Mouse (Mus musculus) G1E-ER4 (cell line): Measurements from ENCODE around the gene Focad. TPM values are rescaled to one million over a fixed set of nuclear protein-coding genes. Genes with fewer than 3 reads are reported as not detected.

Experiments
- GATA1 ChIP-seq: IDR thresholded peaks from one replicate; pipeline ENCODE4 v1.8.0; 2012; ENCODE audit warnings: low read length, inconsistent platforms
- polyA plus RNA-seq: library from polyadenylated mRNA; stranded (reverse); fragments of >175 nt; gene quantifications from 2 replicates; pipeline ENCODE4 v1.2.3, GENCODE M21; 2012

Focad gene
- polyA plus RNA-seq, 1 experiment: 2.5 TPM

- TF ChIP-seq GATA1: no peak
Measured at GRCm38 (mm10) chr4:88120091-88120490, 25.7 kb downstream of the Focad start.

DNA sequence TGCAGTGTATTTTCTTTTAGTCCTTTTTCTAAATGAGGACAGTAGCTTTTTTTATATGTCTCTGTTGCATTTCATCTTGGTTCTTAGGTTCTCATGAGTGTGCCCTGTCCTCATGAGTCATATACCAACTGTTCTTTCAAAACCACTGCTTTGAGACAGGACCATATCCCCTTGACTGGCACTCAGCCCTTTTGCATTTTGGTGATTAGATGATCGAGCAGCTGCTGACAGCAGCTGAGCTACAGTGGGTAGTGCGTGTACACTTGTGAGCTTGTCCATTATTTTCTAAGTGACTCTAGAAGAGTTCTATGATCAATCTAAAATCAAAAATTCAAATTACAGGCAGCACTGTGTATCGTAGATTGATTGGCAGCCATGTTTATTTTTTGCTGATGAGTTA, 28.0 kb downstream of the Focad start:
- no peak for TF ChIP-seq GATA1

- no peak for TF ChIP-seq GATA1
Measured at GRCm38 (mm10) chr4:88135936-88136335, 41.5 kb downstream of the Focad start.

- no peak for TF ChIP-seq GATA1
Measured at GRCm38 (mm10) chr4:88136528-88136927, 42.1 kb downstream of the Focad start.

- TF ChIP-seq GATA1: no peak
Measured at GRCm38 (mm10) chr4:88138366-88138917, 44.0 kb downstream of the Focad start.

GRCm38 (mm10) chr4:88149462-88149861, 55.0 kb downstream of the Focad start:
- no peak for TF ChIP-seq GATA1

DNA sequence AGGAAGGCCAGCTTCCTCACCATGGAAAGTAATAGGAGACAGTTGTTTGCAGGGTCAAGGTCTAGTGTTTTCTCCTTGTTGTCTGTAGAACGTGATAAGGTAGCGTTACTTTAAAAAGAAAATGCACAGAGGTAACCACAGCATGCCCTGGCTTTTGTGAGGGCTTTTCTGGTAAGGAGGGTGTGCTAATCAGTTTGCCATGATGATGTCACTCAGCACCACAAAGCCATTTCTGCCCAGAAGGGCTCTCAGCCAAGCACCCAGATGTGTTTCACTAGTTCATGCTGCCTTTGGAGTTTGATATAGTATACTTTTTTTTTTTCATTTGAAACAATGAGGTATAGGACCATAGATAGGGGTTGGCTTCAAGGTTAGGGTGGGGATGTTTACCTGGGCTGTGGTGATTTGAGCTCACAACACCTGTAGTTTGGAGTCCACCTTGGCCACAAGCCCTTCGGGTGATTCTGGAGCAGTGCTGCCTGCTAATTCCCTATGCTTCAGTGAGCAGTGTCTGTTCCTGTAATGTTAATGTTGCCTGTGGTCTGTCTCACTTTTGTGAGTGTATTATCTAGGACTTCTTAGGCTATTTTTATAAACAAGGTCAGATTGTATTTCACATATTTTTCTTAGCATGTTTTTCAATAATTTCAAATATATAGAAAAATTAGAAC, 61.2 kb downstream of the Focad start:
- no peak for TF ChIP-seq GATA1

- no peak for TF ChIP-seq GATA1
Measured at GRCm38 (mm10) chr4:88156961-88157360, 62.5 kb downstream of the Focad start.

- TF ChIP-seq GATA1: no peak
Measured at GRCm38 (mm10) chr4:88157644-88158043, 63.2 kb downstream of the Focad start.

- TF ChIP-seq GATA1: no peak
Measured at GRCm38 (mm10) chr4:88159256-88159655, 64.8 kb downstream of the Focad start.

- no peak for TF ChIP-seq GATA1
Measured at GRCm38 (mm10) chr4:88159700-88160099, 65.3 kb downstream of the Focad start.

- no peak for TF ChIP-seq GATA1
Measured at GRCm38 (mm10) chr4:88163511-88164247, 69.2 kb downstream of the Focad start.

DNA sequence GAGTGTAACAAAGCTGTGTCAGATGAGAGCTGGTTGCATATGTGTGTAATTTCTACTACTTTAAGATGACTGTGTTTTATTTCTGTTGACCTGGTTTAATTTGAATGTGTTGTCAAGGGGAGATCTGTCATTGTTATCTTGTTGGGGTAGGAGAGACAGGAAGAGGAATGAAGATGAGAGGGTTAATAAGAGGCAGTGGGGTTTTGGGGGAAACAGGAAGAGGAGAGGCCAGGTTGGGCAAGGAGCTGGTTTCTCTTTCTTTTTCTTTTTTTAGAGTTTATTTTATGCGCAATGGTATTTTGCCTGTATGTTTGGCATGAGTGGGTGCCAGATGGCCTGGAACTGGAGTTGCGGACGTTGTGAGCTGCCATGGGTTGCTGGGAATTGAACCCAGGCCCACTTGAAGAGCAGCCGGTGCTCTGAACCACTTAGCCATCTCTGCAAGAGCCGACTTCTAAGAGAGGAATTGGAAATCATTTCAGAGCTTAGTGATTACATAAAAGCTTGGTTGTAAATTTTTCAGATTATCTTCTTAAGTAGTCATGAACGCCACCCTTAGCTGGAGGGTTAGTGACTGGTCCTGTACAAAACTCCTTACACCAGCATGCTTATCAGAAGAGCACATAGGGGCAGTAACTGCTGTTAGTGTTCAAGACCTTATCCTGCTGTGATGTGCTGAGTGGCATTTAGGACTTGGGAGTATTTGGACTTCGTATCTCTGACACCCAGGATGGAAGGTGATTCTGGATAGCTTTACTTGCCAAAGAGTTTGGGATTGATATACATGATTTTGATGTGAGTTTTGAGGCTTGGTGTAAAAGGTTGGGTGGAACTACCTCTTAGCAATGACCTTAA, 72.8 kb downstream of the Focad start:
- TF ChIP-seq GATA1: no peak

DNA sequence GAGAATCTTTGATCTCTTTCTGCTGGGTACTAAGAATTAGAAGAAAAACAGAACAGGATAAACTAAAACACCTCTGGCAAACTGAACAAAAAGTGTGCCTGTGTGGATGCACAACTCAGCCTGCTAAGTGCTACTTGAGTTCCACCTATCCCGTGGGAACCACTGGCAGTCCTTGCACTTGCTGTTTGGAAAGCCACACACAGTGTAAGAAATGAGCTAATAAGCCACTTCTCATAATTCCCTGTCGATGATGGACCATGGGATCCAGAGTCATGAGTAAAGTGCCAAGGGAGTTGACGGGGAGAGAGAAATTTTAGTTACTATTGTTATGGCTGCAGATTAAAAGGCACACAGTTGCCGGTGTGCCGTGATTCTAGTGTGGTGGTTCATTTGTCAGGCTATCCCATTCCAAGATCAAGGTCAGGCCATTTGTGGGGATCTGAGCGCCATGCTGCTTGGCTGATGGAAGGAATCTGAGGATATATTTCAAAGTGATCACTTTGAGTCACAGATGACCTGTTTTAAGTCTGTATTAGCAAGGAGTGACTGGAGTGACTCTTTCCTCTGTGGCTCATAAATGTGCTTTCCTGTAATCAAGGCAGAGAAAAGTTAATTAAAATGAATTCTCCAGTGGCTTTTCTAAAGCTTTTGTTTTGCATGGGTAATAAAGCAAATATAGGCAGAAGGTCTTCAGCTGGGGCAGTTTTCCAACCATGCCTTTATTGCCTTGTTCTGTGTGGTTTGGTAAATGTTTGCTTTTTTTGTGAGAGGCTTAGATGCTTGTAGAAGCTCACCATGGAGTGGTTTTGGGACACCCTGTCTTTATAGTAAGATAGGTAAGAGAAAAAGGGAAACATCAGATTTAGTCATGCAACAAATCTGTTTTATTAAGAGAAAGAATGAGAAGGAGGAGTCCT, 80.9 kb downstream of the Focad start:
- TF ChIP-seq GATA1: no peak

DNA sequence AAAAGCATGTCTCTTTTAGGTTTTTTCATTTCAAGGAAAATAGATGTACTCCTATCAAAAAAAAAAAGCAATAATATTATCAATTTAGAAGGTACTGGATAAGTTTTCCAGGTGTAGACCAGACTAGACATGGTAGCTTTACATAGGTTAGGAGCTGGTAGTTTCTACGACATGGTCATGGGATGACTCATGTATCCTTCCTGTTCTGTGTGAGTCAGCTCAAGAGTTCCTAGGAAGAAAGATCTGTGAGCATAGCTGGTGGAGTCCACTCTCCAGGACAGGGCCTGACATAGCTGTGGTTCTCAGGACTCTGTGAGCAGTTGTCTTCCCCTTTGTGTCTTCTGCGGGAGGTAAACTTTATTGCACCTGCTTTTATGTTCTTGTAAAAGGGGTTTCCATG, 84.9 kb downstream of the Focad start:
- TF ChIP-seq GATA1: no peak
